Mouse (Mus musculus) heart, postnatal 0 days (tissue): Measurements from ENCODE around the gene Ddx58.

Experiments
- CTCF ChIP-seq: IDR thresholded peaks from 2 replicates; pipeline ENCODE4 v1.5.1; 2016; ENCODE audit warnings: antibody characterized with exemption, control low read depth, low read depth
- EP300 ChIP-seq: IDR thresholded peaks from 2 replicates; pipeline ENCODE4 v1.6.1; 2016; ENCODE audit warnings: antibody characterized with exemption, low read depth

GRCm38 (mm10) chr4:40174321-40174720 is 65.3 kb downstream of the Ddx58 start:
- no peak for TF ChIP-seq CTCF
- TF ChIP-seq EP300, result no peak
